Mouse (Mus musculus) megakaryocyte, adult 5-6 weeks (primary cell): ENCODE data around the gene Vmn1r71. TPM values are rescaled to one million over a fixed set of nuclear protein-coding genes. Genes with fewer than 3 reads are reported as not detected.
"Not testable (repeated sequence)": the region's sequence is repeated elsewhere in the genome, so short reads cannot be mapped to it uniquely, and the experiment has no call there.

Source experiments
- ATAC-seq: 2 replicates; pipeline ENCODE4 v1.8.0; 2016; ENCODE audit warnings: mild to moderate bottlenecking, inconsistent platforms; ENCODE audit not compliant: poor library complexity, severe bottlenecking
- total RNA-seq, 2 experiments: library from RNA; stranded (forward) in 1 of 2; stranded (reverse) in 1 of 2; fragments of 153-499, 151-499 nt in 1 of 2; fragments of 221-1000, 200-1000 nt in 1 of 2; gene quantifications; 2 replicates each; pipeline versions ENCODE4 v1.2.3 to v1.2.4; 2015 to 2017

The Vmn1r71 gene
- total RNA-seq (2015) = not detected in 2 replicates
- total RNA-seq (2017) = not detected in 2 replicates

DNA sequence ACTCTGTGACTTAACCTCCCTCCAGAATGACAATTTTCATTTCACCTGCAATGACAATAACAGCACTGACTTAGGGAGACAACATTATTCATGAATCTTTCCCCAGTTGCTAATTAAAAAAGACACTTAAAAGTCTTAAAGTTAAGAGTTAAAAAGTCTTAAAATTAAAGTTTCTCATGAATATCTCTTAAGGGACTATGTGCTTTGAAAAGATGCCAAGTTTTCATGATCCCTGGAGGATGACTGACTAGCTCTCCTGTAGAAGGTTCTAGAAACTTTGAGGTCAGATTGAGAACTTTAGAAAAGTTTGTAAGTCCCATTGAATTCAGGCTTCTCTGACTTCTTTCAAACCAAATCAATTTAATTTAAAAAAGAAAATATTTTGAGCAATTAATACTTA lies at the start of gene Vmn1r71:
Gene Vmn1r71 (minus strand): TSS at position 101 of the 400 bp plus-strand sequence.
- ATAC-seq = no peak

DNA sequence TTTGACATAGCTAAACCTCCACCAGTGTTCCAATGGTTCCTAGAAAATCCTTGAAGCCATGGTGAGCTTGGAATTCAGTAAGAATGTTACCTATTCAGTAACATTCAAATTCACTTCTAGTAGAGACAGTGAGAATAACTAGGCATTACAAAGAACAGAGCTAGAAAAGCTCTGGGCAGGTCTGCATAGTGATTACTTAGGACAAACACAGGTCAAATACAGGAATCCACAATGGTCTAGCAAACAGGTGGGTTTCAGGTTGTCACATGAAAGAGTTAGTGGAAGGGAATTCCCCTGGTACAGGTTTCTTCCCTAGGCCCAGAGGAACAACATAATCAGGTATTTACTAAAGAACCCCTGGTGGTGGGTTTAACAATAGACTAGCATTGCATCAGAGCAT lies 3.4 kb upstream of the Vmn1r71 start:
- ATAC-seq = not testable (repeated sequence)

Other genes starting within 250 kb of the Vmn1r71 start
- not detected in 2 replicates for gene Vmn1r68, start 195.9 kb downstream of the Vmn1r71 start, total RNA-seq (2015)
- gene Vmn1r68, start 195.9 kb downstream of the Vmn1r71 start, total RNA-seq (2017) = not detected in 2 replicates
- not detected in 2 replicates for gene Vmn1r69, start 140.7 kb downstream of the Vmn1r71 start, total RNA-seq (2015)
- not detected in 2 replicates for gene Vmn1r69, start 140.7 kb downstream of the Vmn1r71 start, total RNA-seq (2017)
- gene Vmn1r70, start 122.8 kb downstream of the Vmn1r71 start, total RNA-seq (2015) = not detected in 2 replicates
- gene Vmn1r70, start 122.8 kb downstream of the Vmn1r71 start, total RNA-seq (2017) = not detected in 2 replicates
- not detected in 2 replicates for gene Nlrp4b, start 66.6 kb downstream of the Vmn1r71 start, total RNA-seq (2015)
- not detected in 2 replicates for gene Nlrp4b, start 66.6 kb downstream of the Vmn1r71 start, total RNA-seq (2017)
- gene Zscan4b, start 150.7 kb upstream of the Vmn1r71 start, total RNA-seq (2015) = not detected in 2 replicates
- gene Zscan4b, start 150.7 kb upstream of the Vmn1r71 start, total RNA-seq (2017) = not detected in 2 replicates